Mouse (Mus musculus): Measurements from ENCODE around the gene Bcas2. TPM values are rescaled to one million over a fixed set of nuclear protein-coding genes. Genes with fewer than 3 reads are reported as not detected.

Gene Bcas2
- polyA plus RNA-seq, 1 experiment = 71.4 TPM

DNA sequence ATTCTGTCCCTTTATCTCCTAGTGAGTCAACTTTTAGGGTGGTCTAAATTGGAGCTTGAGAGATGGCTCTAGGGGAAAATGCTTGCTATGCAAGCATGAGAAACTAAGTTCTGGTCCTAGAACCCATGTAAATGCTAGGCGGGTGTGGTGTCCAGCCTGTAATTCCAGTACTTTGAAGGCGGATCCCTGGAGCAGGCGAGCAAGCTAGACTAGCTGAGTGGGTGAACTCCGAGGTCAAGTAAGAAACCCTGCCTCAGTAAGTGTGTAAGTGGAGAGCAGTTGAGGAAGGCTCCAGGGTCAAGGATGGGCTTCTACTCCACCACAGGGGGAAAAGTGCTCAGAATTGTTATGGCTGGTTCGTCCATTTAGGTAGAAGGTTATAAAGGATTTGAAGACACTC lies 43.7 kb upstream of the Bcas2 start:
- Histone ChIP-seq H3K4me3 (no peak overlapping the region), H3K27me3 (ENCODE audit: control insufficient read depth, insufficient read depth, insufficient read length) (no peaks in the 10 kb centered on the region), H3ac (ENCODE audit: control insufficient read depth, insufficient read length) (no peak overlapping the region), H3K36me3 (ENCODE audit: control insufficient read depth, insufficient read depth) (no peaks in the 10 kb centered on the region), H3K79me2 (ENCODE audit: control insufficient read depth, insufficient read depth) (no peaks in the 10 kb centered on the region), H3K4me2 (ENCODE audit: low read depth) (no peak overlapping the region)
- TF ChIP-seq USF1 (IDR thresholded peaks at IDR 0.05; ENCODE audit: low read depth) = no peak
- TF ChIP-seq SRF (IDR thresholded peaks at IDR 0.05; ENCODE audit: control insufficient read depth, insufficient read length, low read depth) = no peak
- no peak for TF ChIP-seq POLR2AphosphoS2 (IDR thresholded peaks at IDR 0.05; ENCODE audit: insufficient read length, low read depth)
- TF ChIP-seq E2F4 (IDR thresholded peaks at IDR 0.05; ENCODE audit: insufficient read depth) = no peak

DNA sequence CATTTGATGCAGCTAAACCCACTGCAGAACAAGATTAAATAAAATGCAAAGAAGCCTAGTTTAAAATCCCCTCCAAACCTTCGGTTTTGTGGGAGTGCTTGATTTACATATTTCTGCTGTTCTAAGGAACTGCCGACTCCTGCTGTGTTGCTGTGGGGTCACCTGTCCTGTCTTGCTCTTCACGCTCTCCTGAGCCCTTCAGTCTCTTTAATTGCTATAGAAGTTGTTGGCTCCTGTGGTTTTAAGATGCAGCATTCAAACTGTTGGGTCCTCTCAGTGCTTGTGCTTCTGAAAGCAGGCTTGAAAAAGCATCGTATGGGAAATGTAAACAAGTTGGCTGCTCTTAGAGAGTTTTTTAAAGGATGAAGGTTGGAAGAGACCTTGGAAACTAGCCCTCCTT lies 43.2 kb upstream of the Bcas2 start:
- Histone ChIP-seq H3K36me3 (ENCODE audit: control insufficient read depth, insufficient read depth) (no peaks in the 10 kb centered on the region), H3ac (ENCODE audit: control insufficient read depth, insufficient read length) (no peak overlapping the region), H3K79me2 (ENCODE audit: control insufficient read depth, insufficient read depth) (no peaks in the 10 kb centered on the region), H3K27me3 (ENCODE audit: control insufficient read depth, insufficient read depth, insufficient read length) (no peaks in the 10 kb centered on the region), H3K4me3 (no peak overlapping the region), H3K4me2 (ENCODE audit: low read depth) (no peak overlapping the region)
- TF ChIP-seq MYOD1 (IDR thresholded peaks at IDR 0.05; ENCODE audit: control insufficient read depth in 1 of 3, insufficient read length in 2 of 3, low read depth in 2 of 3) = no peak
- TF ChIP-seq POLR2A (IDR thresholded peaks at IDR 0.05; ENCODE audit: insufficient read length, low read depth) = no peak

DNA sequence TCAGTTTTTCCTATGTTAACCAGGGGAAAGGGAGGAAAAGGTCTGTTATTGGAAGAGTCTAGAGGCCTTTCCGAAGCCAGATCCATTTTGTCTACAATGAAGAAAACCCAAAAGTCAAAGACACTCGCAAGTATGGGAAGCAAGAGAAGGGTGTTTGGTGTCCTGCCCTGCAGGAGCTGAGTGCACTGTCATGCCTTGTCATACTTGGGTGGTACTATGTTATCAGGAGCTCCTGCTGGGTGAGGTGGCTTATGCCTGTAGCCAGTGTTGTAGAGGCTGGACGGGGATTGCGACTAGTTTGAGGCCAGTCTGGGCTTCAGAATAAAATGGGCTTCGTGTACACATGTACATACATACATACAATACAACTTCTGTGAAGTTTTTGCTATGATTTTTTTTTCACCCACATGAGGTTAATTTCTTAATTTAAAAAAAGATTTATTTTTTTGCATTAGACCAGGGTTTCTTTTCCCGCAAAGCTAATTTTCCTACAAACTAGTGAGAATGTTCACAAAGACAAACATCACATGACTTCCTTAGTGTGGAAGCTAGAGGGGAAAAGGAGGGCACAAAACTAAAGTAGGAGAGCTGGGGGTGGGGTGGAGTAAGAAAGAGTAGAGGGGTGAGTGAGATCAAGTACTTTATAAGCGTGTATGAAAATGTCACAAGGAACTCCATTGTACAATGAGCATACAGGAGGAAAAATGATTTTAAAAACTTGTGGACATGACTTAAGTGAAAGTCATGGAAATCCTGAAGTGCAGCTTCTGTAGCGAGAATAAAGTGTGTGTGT lies 41.9 kb upstream of the Bcas2 start:
- Histone ChIP-seq H3K36me3 (ENCODE audit: control insufficient read depth, insufficient read depth) (no peaks in the 10 kb centered on the region), H3K4me2 (ENCODE audit: low read depth) (no peak overlapping the region), H3K79me2 (ENCODE audit: control insufficient read depth, insufficient read depth) (no peaks in the 10 kb centered on the region), H3K4me3 (no peak overlapping the region), H3ac (ENCODE audit: control insufficient read depth, insufficient read length) (no peak overlapping the region), H3K27me3 (ENCODE audit: control insufficient read depth, insufficient read depth, insufficient read length) (no peaks in the 10 kb centered on the region)
- TF ChIP-seq POLR2A (IDR thresholded peaks at IDR 0.05; ENCODE audit: insufficient read length, low read depth) = no peak
- TF ChIP-seq POLR2AphosphoS2 (IDR thresholded peaks at IDR 0.05; ENCODE audit: insufficient read length, low read depth) = no peak
- no peak for TF ChIP-seq MYOD1 (IDR thresholded peaks at IDR 0.05; ENCODE audit: control insufficient read depth in 1 of 3, insufficient read length in 2 of 3, low read depth in 2 of 3)
- TF ChIP-seq USF1 (IDR thresholded peaks at IDR 0.05; ENCODE audit: low read depth) = no peak
- TF ChIP-seq E2F4 (IDR thresholded peaks at IDR 0.05; ENCODE audit: insufficient read depth) = no peak
- TF ChIP-seq CEBPB (IDR thresholded peaks at IDR 0.05; ENCODE audit: insufficient read depth, poor library complexity, severe bottlenecking) = no peak
- no peak for TF ChIP-seq MAX (IDR thresholded peaks at IDR 0.05; ENCODE audit: low read depth)
- no peak for TF ChIP-seq REST (IDR thresholded peaks at IDR 0.05; ENCODE audit: insufficient read depth, insufficient read length)
- TF ChIP-seq TCF12 (IDR thresholded peaks at IDR 0.05; ENCODE audit: insufficient read depth, poor library complexity, severe bottlenecking) = no peak
- TF ChIP-seq TCF3 (IDR thresholded peaks at IDR 0.05; ENCODE audit: insufficient read length, low read depth) = no peak

DNA sequence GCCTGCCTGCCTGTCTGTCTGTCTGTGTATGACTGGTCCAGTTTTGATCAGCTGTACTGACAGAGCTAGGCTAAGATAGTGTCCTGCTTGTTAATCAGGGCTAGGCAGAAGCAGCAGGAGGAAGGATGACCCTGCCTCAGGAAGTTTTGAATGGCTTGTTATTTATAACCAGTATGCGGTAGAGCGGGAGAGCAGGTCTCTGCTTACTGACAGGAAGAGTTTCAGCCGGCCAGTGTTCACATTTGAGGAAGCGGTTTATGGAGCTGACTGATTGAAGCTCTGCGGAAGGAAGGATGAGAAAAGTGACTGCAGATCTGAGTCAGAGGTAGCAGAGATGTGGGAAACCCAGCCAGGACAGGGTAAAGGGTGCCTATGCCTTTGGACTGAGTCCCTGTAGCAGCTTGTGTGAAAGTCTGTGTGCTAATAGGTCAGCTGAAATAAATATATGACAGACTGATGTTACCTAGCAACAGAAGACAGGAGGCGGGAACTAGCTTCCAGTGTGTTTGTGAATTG lies 41.2 kb upstream of the Bcas2 start:
- TF ChIP-seq CEBPB (IDR thresholded peaks at IDR 0.05; ENCODE audit: insufficient read depth, poor library complexity, severe bottlenecking) (no peak), POLR2AphosphoS2 (IDR thresholded peaks at IDR 0.05; ENCODE audit: insufficient read length, low read depth) (no peak), SRF (IDR thresholded peaks at IDR 0.05; ENCODE audit: control insufficient read depth, insufficient read length, low read depth) (no peak)
- no peaks in the 10 kb centered on the region for H3K36me3 ChIP-seq (ENCODE audit: control insufficient read depth, insufficient read depth)
- no peaks in the 10 kb centered on the region for H3K79me2 ChIP-seq (ENCODE audit: control insufficient read depth, insufficient read depth)
- H3K4me2 ChIP-seq (ENCODE audit: low read depth) = no peak overlapping the region
- no peak overlapping the region for H3K4me3 ChIP-seq
- H3K27me3 ChIP-seq (ENCODE audit: control insufficient read depth, insufficient read depth, insufficient read length) = no peaks in the 10 kb centered on the region
- H3ac ChIP-seq (ENCODE audit: control insufficient read depth, insufficient read length) = no peak overlapping the region

DNA sequence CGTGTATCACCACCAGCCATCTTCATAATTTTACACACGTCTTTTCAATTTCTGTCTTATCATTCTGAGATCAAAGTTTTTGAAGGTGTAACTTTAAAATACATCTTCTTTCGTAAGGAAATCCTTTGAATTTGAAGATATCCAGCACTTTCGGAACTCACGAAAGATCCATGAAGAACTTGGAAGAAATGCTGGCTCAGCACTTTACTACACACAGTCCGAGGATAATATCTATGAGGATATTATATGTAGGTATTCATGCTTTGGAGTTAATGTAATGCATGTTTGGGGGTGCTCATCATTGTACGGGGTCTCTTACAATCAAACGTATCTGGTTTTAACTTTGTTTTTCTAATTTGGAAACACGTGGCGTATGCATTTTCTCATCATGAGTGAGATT lies 38.4 kb upstream of the Bcas2 start:
- H3K4me3 ChIP-seq = no peak overlapping the region
- no peaks in the 10 kb centered on the region for H3K36me3 ChIP-seq (ENCODE audit: control insufficient read depth, insufficient read depth)
- no peak overlapping the region for H3ac ChIP-seq (ENCODE audit: control insufficient read depth, insufficient read length)
- no peaks in the 10 kb centered on the region for H3K79me2 ChIP-seq (ENCODE audit: control insufficient read depth, insufficient read depth)
- no peak for TF ChIP-seq TCF3 (IDR thresholded peaks at IDR 0.05; ENCODE audit: insufficient read length, low read depth)
- TF ChIP-seq SRF (IDR thresholded peaks at IDR 0.05; ENCODE audit: control insufficient read depth, insufficient read length, low read depth) = no peak
- TF ChIP-seq CEBPB (IDR thresholded peaks at IDR 0.05; ENCODE audit: insufficient read depth, poor library complexity, severe bottlenecking) = no peak
- TF ChIP-seq E2F4 (IDR thresholded peaks at IDR 0.05; ENCODE audit: insufficient read depth) = no peak
- no peak for TF ChIP-seq MYOG (IDR thresholded peaks at IDR 0.05; ENCODE audit: control insufficient read depth in 1 of 3, insufficient read depth in 1 of 3, insufficient read length in 2 of 3, low read depth in 2 of 3)
- TF ChIP-seq POLR2A (IDR thresholded peaks at IDR 0.05; ENCODE audit: insufficient read length, low read depth) = no peak
- no peaks in the 10 kb centered on the region for H3K27me3 ChIP-seq (ENCODE audit: control insufficient read depth, insufficient read depth, insufficient read length)
- no peak overlapping the region for H3K4me2 ChIP-seq (ENCODE audit: low read depth)

Measured in myocyte (in vitro differentiated cells).